Mouse (Mus musculus) embryo, embryonic 11 days (tissue): ENCODE measurements around the gene Nup107.
"Not testable (repeated sequence)": the region's sequence is repeated elsewhere in the genome, so short reads cannot be mapped to it uniquely, and the experiment has no call there.

ENCODE experiments used
- DNase-seq: peaks from one replicate; pipeline ENCODE4 v3.0.0-alpha.2; 2015

Nup107 gene

DNA sequence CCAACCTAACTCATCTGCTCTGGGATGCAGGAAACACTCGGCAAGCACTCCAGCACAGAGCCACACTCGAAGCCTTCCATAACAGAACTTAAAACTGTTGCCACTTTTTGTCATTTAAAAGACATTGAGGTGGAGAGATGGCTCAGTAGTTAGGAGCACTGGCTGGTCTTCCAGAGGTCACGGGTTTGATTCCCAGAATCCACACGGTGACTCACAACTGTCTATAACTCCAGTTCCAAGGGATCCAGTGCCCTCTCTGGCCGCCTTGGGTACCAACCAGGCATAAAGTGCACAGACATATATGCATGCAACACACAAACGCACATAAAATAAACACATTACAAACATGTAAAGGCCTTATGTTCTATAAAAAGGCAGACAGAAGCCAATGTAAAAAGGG lies 31.0 kb downstream of the Nup107 start:
- DNase-seq, result no peak

DNA sequence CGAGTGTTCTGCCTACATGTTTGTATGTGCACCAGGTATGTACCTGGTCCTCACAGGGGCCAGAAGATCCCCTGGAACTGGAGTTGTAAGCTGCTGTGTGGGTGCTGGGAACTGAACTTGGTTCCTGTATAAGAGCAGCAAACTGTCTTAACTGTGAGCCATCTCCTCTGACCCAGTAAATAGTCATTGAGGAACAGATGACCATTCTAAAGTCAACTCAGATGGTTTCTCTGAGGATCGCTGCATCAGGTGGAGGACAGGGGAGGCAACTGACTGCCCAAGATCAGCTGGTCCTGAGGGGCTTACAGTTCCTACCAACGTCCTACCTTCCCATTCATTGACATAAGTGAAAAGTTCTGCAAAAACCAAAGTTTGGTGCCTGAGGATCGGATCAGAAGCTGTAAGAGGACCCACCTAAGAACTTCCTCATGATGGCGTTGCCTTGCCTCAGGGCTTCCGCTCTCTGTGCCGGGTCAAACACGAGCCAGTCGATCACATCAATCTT lies 31.6 kb downstream of the Nup107 start:
- no peak for DNase-seq

DNA sequence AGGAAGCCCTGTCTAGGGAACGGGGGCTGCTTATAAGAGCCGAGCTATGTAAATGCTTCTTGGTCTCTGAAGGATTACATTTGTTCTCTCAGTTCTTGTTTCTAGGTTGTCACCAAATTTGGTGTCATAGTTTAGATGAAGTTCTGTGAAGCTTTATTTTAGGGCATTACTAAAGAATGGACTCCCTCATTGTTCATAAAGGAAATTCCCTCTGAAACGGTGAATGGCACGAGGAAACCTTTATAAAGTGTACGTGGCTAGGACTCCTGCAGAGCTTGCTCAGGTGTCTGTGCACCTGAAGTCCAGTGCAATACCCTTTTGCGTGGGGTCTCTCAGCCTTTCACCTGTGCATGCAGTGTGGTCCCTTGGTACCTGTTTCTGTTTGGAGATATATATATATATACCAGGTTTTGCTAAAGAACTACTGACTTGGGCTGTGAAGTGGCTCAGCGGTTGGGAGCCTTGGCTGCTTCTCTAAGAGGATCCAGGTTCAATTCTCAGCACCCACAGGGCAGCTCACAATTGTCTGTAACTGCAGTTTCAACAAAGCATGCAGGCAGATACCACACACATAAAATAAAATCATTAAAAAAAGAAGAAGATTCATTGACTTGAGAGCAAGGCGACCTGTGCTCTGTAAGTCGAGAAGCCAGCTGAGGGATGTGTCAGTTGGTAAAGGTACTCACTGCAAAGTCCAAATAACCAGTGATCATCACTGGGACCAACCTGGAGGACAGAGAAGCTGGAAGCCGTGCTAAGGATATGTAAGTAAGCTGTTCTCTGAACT lies 32.5 kb downstream of the Nup107 start:
- DNase-seq, result no peak

DNA sequence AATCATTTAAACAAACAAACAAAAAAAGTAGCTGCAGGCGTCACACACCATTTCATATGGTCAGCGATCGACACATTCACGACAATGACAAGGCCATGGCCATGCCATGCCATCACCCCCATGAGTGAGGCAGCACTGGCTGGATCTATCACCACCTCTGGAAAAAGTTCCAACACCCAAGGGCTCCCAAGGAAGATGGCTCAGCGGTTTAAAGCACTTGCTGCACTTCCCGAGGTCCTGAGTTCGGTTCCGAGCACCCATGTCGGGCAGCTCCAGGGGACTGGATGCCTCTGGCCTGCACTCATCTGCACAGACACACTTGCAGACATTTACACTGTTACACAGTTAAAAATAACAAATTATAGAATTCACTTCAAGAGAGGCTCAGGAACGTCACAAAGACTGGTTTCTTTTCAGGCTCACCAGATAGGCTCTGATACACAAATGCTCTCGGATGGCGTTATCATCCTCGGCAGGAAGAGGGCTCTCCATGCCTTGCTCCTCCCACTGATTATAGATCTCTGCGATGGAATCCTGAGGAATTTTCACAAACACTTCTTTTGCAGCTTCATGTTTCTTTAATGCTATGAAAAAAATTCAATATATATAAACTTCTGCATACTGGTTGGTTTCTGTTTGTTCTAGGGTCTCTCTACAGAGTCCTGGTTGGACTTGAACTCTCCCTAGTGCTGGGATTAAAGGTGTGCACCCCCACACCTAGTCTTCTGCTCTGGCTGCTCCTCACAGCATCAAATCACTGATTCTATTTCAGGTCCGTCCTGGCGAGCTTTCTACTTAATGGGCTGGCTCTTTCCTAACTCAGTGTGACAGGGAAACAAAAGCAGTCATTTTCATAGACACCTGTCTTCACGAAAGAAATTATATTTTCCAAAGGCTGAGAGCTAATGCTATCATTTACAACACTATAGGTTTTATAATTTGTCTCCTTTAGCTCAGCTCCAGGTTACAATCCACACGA lies 33.5 kb downstream of the Nup107 start:
- DNase-seq, result no peak

DNA sequence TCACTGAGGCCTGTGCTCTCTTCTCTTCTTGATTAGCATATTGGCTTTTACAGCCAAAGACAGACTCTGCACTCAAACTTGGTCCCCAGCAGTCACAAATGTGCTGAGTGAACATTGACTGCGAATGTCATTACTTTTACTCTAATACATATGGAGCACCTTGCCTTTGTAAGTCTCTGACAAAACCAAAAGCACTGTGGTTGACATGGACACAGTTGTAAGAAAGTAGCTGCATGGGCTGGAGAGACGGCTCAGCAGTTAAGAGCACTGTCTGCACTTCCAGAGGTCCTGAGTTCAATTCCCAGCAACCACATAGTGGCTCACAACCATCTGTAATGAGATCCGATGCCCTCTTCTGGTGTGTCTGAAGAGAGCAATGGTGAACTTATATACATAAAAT lies 34.2 kb downstream of the Nup107 start:
- DNase-seq, result not testable (repeated sequence)

DNA sequence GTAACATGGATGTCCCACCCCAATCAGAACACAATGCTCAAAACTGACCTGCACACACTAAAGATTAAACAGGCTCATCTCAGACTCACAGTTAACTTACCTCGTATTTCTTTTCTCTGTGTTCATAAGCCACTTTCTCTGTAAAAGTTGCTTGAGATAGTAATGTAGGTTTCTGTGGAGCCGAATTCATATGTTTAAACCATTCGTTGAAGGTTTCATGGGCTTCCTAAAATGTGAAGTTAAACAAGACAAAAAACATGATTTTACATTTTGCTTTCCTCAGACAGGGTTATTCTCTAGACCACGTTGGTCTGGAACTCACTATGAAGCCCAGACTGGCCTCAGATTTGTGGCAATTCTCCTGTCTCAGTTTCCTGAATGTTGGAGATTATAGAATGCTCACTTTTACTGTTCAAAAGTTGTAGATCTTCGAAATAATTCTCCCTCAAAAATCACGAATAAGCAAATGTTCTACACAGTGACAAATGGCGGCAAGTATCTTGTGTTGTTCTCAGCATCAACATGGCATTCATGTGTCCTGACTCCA lies 34.6 kb downstream of the Nup107 start:
- DNase-seq, result no peak

DNA sequence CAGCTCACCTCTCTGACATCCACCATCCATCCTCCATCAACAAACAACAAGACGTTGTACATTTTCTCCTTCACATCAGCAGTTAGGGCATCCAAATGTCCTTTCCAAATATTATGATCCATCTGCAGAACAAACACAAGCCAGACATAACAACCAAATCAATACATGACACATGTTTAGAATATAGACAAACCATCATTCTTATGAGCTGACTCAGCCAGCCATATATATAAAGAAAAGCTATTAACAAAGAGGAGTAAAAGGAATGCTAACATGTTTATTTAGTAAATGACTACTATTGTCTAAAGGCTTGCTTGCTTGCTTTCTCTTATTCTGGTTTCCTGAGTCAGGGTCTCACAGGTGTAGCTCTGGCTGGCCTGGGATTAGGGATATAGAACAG lies 35.2 kb downstream of the Nup107 start:
- DNase-seq, result no peak

DNA sequence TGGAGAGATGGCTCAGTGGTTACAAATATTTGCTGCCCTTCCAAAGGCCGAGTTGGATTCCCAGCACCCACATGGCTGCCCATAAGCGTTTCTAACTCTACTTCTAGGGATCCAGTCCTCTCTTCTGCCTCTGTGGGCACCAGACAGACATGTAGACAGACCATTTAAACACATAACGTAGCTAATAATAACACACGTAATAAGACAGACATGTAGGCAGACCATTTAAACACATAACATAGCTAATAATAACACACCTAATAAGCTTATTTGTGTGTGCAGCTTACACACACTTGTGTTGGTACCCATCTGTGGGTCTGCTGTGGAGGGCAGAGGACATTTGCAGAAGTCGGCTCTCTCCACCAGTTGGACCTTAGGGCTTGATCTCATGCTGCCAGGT lies 35.7 kb downstream of the Nup107 start:
- no peak for DNase-seq

DNA sequence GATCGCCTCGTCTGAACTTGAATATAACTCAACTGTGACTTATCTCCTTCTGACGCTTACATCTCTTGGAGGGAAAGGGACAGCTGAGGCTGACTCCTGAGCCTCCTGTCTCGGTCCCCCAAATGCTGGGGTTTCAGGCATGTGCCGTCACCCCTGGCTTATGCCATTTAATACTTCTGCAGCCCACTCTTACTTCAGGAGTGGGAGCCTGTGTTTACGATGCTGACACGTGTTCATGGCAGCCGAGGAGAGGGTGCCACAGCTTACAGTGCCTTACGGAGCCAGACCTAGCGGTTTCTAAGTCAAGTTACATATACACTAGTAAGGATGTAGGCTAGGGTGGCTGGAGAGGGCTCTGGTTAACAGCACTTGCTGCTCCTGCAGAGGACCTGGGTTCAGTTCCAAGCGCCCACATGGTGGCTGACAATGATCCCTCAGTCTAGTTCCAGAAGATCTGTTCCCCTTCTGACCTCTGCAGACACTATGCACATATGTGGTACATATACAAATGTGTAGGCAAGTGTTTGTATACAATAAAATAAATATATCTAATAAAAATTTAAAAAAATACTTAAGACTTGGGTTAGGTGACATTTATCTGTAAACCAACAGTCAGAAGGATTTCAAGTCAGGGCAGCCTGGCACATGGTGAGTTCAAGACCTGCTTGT lies 36.6 kb downstream of the Nup107 start:
- no peak for DNase-seq

DNA sequence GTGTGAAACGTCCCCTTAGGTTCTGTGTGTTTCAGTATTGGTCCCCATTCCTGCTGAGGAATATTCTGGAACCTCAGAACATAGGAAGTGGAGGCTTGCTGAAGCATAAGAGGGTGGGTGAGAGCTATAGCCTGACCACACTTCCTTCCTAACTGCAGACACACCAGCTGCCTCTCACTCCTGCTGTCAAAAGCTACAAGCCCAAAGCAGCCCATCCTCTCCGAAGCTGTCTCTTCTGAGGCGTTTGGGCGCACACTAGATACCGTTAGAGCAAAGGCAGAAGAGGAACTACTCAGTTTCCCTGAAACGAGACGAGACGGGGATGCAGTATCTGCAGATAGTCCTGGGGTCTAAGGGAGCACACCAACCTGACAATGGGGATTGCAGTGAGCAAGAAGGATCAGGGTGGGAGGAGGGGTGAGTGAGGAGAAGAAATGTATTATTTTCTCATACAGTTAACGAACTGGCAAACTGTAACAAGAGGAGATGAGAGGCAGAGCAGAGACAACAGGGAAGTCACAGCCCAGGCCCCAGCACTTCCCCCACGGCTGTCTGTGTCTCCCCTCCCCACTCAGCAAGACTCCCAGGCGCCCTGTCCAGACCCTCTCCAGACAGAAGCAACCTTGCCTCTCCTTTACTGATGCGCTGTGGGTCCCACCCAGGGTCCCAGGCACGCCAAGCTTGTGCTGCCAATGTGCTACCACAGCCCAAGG lies 37.3 kb downstream of the Nup107 start:
- no peak for DNase-seq

DNA sequence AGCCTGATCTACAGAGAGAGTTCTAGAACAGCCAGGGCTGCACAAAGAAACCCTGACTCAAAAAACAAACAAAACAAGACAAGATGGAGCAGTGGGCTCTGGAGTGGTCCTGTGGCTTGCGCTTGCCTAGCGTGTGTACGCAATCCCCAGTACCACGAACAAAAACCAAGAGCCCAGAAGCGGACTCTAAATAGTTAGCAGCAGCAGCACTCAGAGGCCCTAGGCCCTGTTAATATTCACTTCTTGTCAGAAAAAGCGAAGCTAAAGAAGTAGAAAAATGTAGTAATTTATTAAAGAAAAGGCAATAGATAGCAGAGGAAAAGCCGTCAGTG lies 37.9 kb downstream of the Nup107 start:
- no peak for DNase-seq

DNA sequence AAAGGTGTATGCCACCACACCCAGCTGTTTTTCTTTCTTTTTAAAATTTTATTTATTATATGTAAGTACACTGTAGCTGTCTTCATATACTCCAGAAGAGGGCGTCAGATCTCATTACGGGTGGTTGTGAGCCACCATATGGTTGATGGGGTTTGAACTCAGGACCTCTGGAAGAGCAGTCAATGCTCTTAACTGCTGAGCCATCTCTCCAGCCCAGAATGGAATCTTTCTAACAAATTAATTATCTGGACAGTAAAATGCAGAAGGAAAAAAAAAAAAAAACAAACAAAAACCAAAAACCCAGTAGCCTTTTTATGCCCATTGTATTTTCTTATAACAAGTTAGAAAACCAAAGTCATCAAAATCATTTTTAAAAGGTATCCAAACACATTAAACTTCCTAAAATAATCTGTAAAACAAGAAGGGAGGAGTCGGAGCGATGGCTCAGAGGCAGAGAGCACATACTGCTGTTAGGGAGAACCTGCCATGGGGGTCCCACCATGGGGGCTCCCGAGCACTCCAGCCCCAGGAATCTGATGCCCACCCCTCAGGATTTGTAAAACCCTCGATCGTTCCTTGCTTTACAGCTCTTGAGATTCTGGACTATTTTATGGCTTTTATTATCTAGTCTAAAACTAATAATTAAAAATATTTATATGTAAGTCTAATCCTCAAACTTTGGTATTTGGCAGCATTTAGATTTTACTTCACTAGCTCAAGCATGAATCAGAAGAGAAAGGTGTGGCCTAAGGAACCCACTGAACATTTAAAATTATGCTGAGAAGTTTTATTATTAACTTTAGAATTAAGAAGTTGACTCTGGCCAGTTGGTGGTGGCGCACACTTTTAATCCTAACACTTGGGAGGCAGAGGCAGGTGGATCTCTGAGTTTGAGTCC lies 38.5 kb downstream of the Nup107 start:
- DNase-seq, result no peak

DNA sequence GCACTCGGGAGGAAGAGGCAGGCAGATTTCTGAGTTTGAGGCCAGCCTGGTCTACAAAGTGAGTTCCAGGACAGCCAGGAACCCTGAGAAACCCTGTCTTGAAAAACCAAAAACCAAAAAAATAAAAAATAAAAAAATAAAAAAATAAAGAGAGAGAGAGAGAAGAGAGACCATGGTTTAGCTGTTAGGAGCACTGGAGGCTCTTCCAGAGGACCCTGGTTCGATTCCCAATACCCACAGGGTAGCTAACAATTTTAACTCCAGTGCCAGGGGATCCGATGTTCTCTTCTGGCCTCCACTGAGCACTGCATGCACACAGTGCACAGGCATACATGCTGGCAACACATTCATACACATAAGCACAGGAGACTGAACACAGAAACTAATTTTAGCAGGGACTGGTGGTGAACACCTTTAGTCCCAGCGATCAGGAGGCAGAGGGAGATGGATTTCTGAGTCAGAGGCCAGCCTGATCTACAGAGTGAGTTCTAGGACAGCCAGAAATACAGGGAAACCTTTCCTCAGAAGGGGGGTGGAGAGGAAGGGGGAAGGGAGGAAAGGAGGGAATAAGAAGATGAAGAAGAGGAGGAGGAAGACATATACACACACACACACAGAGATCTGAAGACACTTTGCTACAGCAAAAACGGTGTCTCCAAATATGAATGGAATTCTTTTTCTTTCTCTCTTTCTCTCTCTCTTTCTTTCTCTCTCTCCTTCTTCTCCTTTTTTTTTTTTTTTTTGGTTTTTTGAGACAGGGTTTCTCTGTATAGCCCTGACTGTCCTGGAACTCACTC lies 39.5 kb downstream of the Nup107 start:
- DNase-seq, result no peak

DNA sequence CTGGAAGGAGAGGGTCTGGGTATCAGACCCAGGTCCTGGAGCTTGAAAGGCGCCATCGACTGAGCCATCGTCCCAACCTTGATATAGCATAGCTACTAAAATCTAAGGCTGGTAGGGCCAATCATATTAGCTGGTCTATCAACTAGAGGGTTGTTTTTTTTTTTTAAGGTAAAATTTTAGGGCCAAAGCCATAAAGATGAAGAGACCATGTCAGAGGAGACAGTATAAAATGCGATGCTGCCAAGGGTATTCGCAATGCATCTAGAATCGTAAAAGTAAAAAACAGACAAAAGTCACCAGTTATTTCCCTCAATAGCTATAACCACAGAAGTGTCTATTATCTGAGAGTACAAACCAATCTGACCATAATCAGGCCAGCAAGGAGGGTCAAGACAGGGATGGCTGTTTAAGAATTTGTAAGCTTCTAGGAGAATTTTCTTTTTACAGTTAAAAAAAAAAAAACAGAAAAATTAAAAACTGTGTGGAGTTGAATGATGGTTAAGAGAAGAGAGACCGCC lies 40.1 kb downstream of the Nup107 start:
- no peak for DNase-seq

DNA sequence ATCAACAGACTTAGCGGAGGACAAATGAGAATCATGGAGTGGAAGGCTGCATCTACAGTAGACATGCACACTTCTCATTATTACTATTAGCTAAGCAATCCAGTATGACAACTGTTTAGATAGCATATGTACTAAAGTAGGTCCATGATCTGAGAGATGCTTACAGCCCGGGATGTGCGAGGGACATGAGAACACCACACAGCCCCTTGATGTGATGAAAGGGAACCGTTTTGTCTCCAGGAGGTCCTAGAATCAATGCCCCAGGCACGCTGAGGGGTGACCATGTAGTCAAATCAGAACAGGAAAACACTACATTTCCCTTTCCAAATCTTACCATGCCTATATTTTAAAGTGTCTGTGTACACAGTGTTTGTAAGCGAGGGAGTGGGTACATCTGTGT lies 40.8 kb downstream of the Nup107 start:
- DNase-seq, result no peak

DNA sequence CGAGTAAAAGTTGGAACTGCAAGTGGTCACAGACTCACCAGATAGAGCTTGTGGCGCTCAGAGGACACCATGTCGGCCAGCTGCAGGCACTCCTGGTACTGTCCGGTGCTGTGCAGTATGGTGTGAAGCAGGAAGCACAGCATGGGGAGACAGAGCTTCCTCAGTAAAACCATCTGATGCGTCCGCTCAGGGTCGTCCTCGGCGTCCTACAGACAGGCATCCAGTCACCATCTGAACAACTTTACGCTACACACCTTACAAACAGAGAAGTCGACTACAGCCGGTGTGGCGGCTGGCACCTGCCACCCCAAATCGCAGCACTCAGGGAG lies 41.3 kb downstream of the Nup107 start:
- no peak for DNase-seq

DNA sequence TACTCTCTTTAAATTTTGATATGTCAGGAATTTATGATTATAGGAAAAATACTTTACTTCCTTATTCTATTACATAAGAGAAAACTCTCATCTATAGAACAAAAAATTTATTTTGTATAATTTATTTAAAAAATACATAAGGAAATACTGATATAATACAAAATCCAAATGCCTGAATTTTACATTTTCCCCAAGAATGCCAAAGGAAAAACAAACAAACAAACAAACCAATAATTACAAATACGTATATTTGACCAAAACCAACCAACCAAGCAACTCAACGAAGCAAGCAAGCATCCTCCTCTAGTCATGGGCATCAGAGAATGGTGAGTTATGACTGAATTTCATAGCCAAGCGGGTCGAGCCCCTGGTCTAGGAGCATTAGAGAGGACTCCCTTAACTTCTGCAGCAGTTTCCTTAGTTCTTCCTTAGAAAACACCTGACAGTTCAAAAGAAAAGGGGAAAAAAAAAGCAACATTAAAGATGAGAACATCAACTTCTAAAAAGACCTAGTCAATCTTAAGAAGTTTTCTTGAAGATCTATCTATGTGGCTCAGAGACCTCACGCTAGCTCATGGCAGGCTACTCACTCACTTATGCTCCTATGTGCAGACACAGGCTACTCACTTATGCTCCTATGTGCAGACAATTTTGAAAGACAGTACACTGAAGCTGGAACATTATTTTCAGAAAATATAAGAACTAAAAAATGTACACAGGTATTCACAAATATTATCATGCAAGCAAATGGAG lies 41.8 kb downstream of the Nup107 start:
- DNase-seq, result no peak

DNA sequence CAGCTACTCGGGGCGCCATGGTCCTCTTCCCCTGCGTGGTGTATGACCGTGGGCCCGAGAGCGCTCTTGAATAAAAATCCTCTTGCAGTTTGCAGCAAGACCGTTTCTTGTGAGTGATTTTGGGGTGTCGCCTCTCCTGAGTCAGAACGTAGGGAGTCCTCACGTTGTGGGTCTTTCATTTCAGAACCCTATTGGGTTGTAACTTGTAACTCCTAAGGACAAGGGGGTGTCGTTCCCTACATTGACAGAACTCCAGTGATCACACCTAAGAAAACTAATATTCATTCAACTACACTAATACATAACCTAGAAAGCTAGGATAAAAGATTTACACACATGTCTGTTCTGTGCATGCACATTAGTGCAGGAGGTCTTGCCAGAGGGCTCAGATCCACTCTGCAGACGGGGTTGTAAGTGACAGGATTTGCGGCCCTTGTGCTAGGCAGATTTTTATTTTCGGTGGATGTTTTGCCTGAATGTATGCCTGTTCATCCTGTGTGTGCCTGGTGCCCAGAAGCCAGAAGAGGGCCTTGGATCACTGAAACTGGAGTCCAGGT lies 42.6 kb downstream of the Nup107 start:
- DNase-seq, result no peak

DNA sequence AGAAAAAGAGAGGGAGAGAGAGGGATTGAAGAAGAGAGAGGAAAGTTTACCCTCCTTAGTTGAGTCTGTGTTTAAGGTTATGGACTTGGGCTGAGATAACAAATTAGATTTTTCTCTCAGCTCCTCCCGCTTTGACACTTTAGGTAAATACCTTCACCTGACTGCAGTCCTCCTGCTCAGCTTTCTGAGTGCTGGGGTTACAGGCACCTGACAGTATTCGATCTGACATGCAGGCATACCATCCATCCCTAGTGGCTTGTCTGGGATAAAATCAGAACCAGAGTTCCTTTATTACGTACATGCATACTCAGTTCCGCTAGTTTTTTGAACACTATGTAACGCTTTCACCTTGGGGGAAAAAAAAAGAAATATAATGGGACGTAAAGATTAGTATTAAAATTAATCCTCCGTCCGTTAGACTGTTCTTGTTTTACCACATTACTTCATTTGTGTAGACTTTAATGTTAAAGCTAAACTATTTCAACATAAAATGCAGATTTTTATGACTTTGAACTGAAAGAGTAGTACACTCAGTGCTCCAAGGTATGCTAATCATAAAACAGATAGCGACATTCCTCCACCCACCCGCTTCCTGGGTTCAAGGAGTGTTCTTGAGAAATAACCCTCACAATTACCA lies 43.3 kb downstream of the Nup107 start:
- no peak for DNase-seq
